Mouse (Mus musculus): Measurements from ENCODE around the gene Slc2a13.

DNA sequence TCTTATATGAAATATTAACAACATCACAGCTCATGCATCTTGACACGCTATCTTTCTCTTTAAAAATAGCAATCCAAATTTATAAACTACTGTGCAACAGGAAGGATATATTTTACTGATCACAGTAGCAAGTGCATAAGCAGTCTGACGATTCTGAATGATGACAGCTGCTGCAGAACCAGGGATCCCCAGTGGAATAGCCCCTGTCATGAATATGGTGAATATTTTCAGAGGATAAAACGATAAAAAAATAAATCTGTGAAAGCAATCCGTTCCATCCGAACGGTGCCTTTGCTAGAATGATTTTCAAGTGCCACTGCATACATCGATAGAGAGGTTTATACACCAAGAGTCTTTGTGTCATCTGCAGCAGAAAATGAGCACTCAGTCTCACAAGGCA, 222.1 kb downstream of the Slc2a13 start:
- TF ChIP-seq POLR2A (IDR thresholded peaks at IDR 0.05; ENCODE audit: borderline replicate concordance, low read depth, low read length) (no peak), CTCF (IDR thresholded peaks at IDR 0.05; ENCODE audit: low read depth, low read length) (no peak)
